Mouse (Mus musculus) midbrain, embryonic 10.5 days (tissue): Measurements from ENCODE around the gene Muc4. TPM values are rescaled to one million over a fixed set of nuclear protein-coding genes. Genes with fewer than 3 reads are reported as not detected.

Experiments
- DNase-seq: peaks from one replicate; pipeline ENCODE4 v3.0.0-alpha.2; 2017; ENCODE audit warnings: low spot score
- H3K27ac ChIP-seq: fragments of 300-500 bp; sonication (generic); replicated peaks from 2 replicates; pipeline ENCODE4 v1.5.1; 2016; ENCODE audit warnings: mild to moderate bottlenecking
- H3K27me3 ChIP-seq: fragments of 300-500 bp; sonication (generic); 2 replicates; pipeline ENCODE4 v1.6.1; 2016; ENCODE audit warnings: low read depth, mild to moderate bottlenecking; ENCODE audit not compliant: poor library complexity, severe bottlenecking
- H3K36me3 ChIP-seq: fragments of 300-500 bp; sonication (generic); 2 replicates; pipeline ENCODE4 v1.6.1; 2016; ENCODE audit warnings: mild to moderate bottlenecking, moderate library complexity
- H3K4me1 ChIP-seq: fragments of 300-500 bp; sonication (generic); 2 replicates; pipeline ENCODE4 v1.6.1; 2016
- H3K4me3 ChIP-seq: fragments of 300-500 bp; sonication (generic); 2 replicates; pipeline ENCODE4 v1.5.1; 2016; ENCODE audit warnings: mild to moderate bottlenecking, moderate library complexity
- H3K9me3 ChIP-seq: fragments of 300-500 bp; sonication (generic); replicated peaks from 2 replicates; pipeline ENCODE4 v1.6.1; 2016; ENCODE audit warnings: mild to moderate bottlenecking
- WGBS: fragments of 180-500 bp; shearing (Covaris S2); methylation state at CpG from one replicate; pipeline ENCODE4 v1.1.7; 2016; 5-methylcytosine and 5-hydroxymethylcytosine counted together
- polyA plus RNA-seq: library from polyadenylated mRNA; unstranded; fragments of >200 nt; fragmentation: Nextera tagmentation; extraction: Ambion mirVana; gene quantifications from 2 replicates; pipeline ENCODE4 v1.2.1, GENCODE M21; 2016

The Muc4 gene
- polyA plus RNA-seq, 1 experiment from 2014 or later: 1.5 TPM

DNA sequence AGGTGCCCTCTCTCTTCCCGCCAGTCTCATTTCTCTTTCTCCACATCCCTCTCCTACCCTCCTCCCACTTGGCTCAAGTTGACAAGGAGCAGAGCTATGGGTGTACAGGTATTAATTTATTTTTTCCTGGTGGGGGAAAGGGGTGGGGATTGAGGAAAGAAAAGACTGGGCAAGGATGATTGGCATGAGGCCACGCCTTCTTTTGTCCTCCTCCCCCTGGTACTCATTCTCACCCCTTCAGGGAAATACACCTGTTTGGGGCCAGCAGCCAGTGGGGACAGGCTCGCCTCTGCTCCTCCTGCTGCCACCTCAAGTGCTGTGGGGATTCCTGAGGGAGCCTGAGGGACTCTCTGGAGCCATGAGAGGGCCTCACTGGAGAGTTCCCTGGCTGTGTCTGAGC, 336 bp downstream of the Muc4 start:
- no peak for DNase-seq
- Histone ChIP-seq H3K9me3 (0 out of 2 replicates have a peak, but pooled peaks cover 3% of the 10 kb centered on the region), H3K27ac (peak overlapping the region; percentile 14; the same call in 1 of the 2 replicates), H3K36me3 (no peaks in the 10 kb centered on the region), H3K4me1 (peaks cover 25% of the 10 kb centered on the region), H3K4me3 (no peak overlapping the region), H3K27me3 (no peaks in the 10 kb centered on the region)
- 52% methylated on average over 3 of the region's 3 CpGs for WGBS

DNA sequence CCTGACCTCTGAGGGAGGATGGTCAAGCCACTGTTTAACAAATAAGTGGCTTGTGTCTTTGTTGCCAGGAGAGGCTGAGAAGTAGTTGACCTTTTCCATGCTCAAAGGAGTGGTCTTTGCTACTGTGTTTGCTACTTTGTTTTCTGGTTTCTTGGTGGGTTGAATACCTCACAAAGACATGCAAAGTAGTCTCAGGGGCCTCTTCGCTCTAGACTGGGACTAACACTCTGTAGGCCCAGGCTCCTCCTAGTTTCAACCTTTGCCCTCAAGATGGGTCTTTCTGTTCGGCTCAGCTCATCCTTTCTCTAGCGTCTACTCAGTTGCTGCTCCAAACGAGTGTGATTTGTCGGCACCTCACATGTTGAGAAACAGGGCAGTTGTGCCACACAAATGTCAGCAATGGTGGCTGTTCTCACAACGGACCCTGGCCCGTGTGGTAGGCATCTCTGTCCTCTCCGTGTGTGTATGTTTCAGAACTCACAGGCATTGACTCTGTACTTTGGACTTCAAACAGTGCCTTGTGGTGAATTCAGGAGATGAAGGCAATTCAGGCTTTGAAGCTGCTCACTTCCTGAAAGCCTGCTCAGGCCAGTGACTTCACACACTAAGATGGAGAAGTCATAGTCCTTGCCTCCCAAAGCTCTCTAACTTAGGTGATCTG, 4.4 kb downstream of the Muc4 start:
- no peak overlapping the region for H3K4me3 ChIP-seq
- DNase-seq: no peak
- 63% methylated on average over 8 of the region's 8 CpGs for WGBS
- peak overlapping the region; percentile 61; the same call in 1 of the 2 replicates for H3K27ac ChIP-seq
- no peaks in the 10 kb centered on the region for H3K27me3 ChIP-seq
- H3K9me3 ChIP-seq: no peaks in the 10 kb centered on the region
- peaks cover 30% of the 10 kb centered on the region for H3K4me1 ChIP-seq
- no peaks in the 10 kb centered on the region for H3K36me3 ChIP-seq

- WGBS: 90% methylated on average over 9 of the region's 9 CpGs
- DNase-seq: no peak
- H3K27me3 ChIP-seq: no peaks in the 10 kb centered on the region
- H3K4me3 ChIP-seq: no peak overlapping the region
- H3K36me3 ChIP-seq: no peaks in the 10 kb centered on the region
- H3K9me3 ChIP-seq: no peaks in the 10 kb centered on the region
- no peak overlapping the region for H3K27ac ChIP-seq
- peaks cover 37% of the 10 kb centered on the region for H3K4me1 ChIP-seq
Observed at GRCm38 (mm10) chr16:32741366-32741765, 5.7 kb downstream of the Muc4 start.

DNA sequence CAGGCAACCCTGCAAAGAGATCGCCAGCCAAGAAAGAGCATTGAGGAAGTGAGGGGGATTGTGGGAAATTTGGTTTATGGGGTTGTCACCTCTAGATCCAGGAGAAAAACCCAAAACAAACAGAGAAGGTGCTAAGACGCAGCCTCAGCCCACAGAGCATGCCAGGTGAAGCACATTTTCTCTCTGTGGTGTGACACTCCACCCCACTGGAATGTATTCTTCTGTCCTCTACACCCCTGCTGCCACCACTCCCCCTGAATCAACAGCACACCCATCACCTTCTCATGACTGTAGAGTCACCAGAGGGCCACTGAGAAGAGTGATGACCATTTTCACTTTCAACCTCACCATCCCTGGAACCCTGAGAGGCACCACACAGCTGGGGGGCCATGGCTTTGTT, 7.0 kb downstream of the Muc4 start:
- H3K4me1 ChIP-seq: peaks cover 37% of the 10 kb centered on the region
- H3K9me3 ChIP-seq: no peaks in the 10 kb centered on the region
- 82% methylated on average over 2 of the region's 2 CpGs for WGBS
- no peaks in the 10 kb centered on the region for H3K27me3 ChIP-seq
- no peak for DNase-seq
- H3K4me3 ChIP-seq: no peak overlapping the region
- H3K27ac ChIP-seq: no peak overlapping the region; the same call in 1 of the 2 replicates
- no peaks in the 10 kb centered on the region for H3K36me3 ChIP-seq

DNA sequence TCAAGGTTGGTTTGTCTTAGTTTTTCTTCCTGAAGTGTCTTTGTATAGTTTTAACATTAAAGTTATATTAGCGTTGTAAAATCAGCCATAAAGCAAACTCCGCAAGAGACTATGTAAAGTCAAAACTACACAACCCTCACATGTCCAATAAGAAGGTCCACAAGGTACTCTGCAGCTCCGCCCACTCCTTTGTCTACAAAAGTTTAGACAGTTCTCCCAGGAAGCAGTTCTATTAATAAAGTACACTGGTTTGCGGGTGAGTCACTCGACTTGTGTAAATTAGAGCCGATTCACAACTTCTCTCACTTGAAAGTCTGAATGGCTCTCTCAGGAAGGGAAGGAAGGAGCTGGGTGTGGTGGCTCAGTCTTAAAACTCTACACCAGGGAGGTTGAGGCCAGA, 10.2 kb downstream of the Muc4 start:
- no peaks in the 10 kb centered on the region for H3K36me3 ChIP-seq
- DNase-seq: no peak
- H3K4me3 ChIP-seq: no peak overlapping the region
- H3K4me1 ChIP-seq: peaks cover 17% of the 10 kb centered on the region
- no peak overlapping the region; the same call in 1 of the 2 replicates for H3K27ac ChIP-seq
- no peaks in the 10 kb centered on the region for H3K27me3 ChIP-seq
- 90% methylated on average over 6 of the region's 6 CpGs for WGBS
- H3K9me3 ChIP-seq: no peaks in the 10 kb centered on the region

DNA sequence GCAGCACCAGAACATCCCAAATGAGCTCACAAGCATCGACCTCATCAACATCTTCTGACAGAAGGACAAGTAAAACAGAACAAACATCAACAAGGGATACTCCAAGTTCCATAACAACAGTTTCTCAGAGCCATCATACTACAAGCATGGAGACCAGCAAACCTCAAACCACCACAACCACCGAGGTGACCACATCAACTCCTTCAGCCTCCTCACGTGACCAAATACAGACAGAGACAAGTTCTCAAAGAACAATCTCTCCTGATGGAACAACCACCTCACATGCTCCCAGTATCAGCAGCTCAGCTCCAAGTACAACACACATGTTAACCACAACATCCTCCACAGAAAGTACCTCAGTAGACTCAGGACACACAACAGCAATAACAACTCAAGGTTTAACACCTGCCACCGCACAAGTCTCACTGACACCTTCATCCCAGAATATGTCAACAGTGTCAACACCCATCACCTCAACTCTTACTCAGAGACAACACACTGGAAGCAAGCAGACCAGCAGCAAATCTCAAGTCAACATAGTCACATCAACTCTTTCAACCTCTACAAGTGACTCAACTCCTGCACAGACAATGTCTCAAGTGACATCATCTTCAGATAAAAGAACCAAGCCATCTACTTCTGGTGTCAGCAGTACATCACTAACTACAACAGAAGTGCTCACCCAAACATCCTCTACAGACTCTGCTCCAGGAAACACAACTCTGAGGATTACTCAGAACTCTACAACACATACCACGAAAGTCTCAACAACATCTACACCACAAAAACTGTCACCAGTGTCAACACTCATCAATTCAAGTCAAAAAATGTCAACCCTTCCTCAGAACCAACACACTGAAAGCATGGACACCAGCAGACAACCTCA, 14.8 kb downstream of the Muc4 start:
- WGBS: 90% methylated on average over 5 of the region's 5 CpGs
- no peak for DNase-seq
- Histone ChIP-seq H3K27me3 (no peaks in the 10 kb centered on the region), H3K27ac (no peak overlapping the region), H3K9me3 (no peaks in the 10 kb centered on the region), H3K4me3 (no peak overlapping the region), H3K4me1 (peaks cover 7% of the 10 kb centered on the region), H3K36me3 (no peaks in the 10 kb centered on the region)

DNA sequence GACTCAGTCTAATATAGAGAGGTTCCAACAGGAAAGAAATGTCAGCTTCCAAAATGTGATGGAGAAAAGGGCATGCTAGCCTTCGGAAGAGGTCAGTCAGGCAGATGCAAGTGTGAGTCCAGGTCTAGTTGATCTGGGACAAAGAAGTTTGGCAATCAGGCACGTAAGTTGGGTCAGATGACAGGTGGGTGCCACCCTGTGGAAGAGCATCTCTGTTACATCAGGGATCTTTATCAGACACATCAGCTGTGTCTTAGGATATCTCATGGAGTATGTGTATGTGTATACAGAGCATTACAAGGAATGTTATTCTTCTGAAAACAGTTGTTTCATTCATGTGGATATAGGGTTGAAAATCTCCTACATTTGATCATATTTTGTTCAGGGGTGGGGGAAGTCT, 28.9 kb downstream of the Muc4 start:
- 91% methylated on average over 2 of the region's 2 CpGs for WGBS
- H3K4me3 ChIP-seq: no peak overlapping the region
- H3K27ac ChIP-seq: no peak overlapping the region
- H3K4me1 ChIP-seq: 0 out of 2 replicates have a peak, but pooled peaks cover 2% of the 10 kb centered on the region
- no peaks in the 10 kb centered on the region for H3K27me3 ChIP-seq
- no peaks in the 10 kb centered on the region for H3K36me3 ChIP-seq
- no peak for DNase-seq
- H3K9me3 ChIP-seq: peaks cover 7% of the 10 kb centered on the region; the same call in 1 of the 2 replicates

- peaks cover 7% of the 10 kb centered on the region; the same call in 1 of the 2 replicates for H3K9me3 ChIP-seq
- H3K4me1 ChIP-seq: peaks cover 6% of the 10 kb centered on the region
- no peaks in the 10 kb centered on the region for H3K27me3 ChIP-seq
- H3K4me3 ChIP-seq: no peak overlapping the region
- DNase-seq: no peak
- WGBS: 84% methylated on average over 6 of the region's 6 CpGs
- H3K27ac ChIP-seq: no peak overlapping the region
- no peaks in the 10 kb centered on the region for H3K36me3 ChIP-seq
Observed at GRCm38 (mm10) chr16:32764961-32765360, 29.3 kb downstream of the Muc4 start.

GRCm38 (mm10) chr16:32766904-32767303, 31.2 kb downstream of the Muc4 start:
- Histone ChIP-seq H3K9me3 (peaks cover 7% of the 10 kb centered on the region; the same call in 1 of the 2 replicates), H3K27ac (no peak overlapping the region), H3K4me3 (no peak overlapping the region), H3K27me3 (no peaks in the 10 kb centered on the region), H3K36me3 (no peaks in the 10 kb centered on the region), H3K4me1 (peaks cover 17% of the 10 kb centered on the region)
- 91% methylated on average over 7 of the region's 7 CpGs for WGBS
- DNase-seq: no peak

GRCm38 (mm10) chr16:32776676-32777075, 41.0 kb downstream of the Muc4 start:
- 90% methylated on average over 10 of the region's 10 CpGs for WGBS
- Histone ChIP-seq H3K27me3 (peaks cover 4% of the 10 kb centered on the region; the same call in 1 of the 2 replicates), H3K36me3 (no peaks in the 10 kb centered on the region), H3K27ac (0 out of 2 replicates have a peak overlapping the region, but pooled peaks have one; percentile 13), H3K4me3 (no peak overlapping the region), H3K4me1 (peaks cover 23% of the 10 kb centered on the region), H3K9me3 (no peaks in the 10 kb centered on the region)
- DNase-seq: no peak

- WGBS: 75% methylated on average over 8 of the region's 8 CpGs
- H3K9me3 ChIP-seq: no peaks in the 10 kb centered on the region
- peaks cover 26% of the 10 kb centered on the region for H3K4me1 ChIP-seq
- no peak overlapping the region for H3K4me3 ChIP-seq
- H3K27me3 ChIP-seq: peaks cover 4% of the 10 kb centered on the region; the same call in 1 of the 2 replicates
- H3K27ac ChIP-seq: peak overlapping the region; percentile 75
- no peaks in the 10 kb centered on the region for H3K36me3 ChIP-seq
- DNase-seq: no peak
Observed at GRCm38 (mm10) chr16:32778956-32779355, 43.3 kb downstream of the Muc4 start.

GRCm38 (mm10) chr16:32783324-32784062, 47.8 kb downstream of the Muc4 start:
- H3K4me1 ChIP-seq: peaks cover 15% of the 10 kb centered on the region
- H3K27ac ChIP-seq: peak overlapping the region; percentile 49
- H3K9me3 ChIP-seq: no peaks in the 10 kb centered on the region
- no peak for DNase-seq
- no peaks in the 10 kb centered on the region for H3K27me3 ChIP-seq
- no peak overlapping the region for H3K4me3 ChIP-seq
- H3K36me3 ChIP-seq: no peaks in the 10 kb centered on the region
- 76% methylated on average over 5 of the region's 5 CpGs for WGBS
